21 mouse cellular contexts compared by ENCODE assay signal in genomic region chr6:98452277-98452676, GRCm38 (mm10).
"Had no signal": no experiment of that assay in that cellular context is flagged by ENCODE, and none has a peak within 500 bp of the region (broad histone marks: within the 10 kb centered on the region; RNA-seq: fewer than 3 reads in every experiment).

No protein-coding gene starts in this region.

- H3K4me2 ChIP-seq: liver, embryonic 13.5 days; midbrain, embryonic 11.5 days; neural tube, embryonic 12.5 days; neural tube, embryonic 15.5 days had no signal

- H3K4me3 ChIP-seq: layer of hippocampus, adult 2 months; left cerebral cortex, adult 2 months; liver, embryonic 13.5 days; neural tube, embryonic 12.5 days; neural tube, embryonic 15.5 days had no signal

- H3K9me3 ChIP-seq: liver, embryonic 13.5 days; neural tube, embryonic 12.5 days; neural tube, embryonic 15.5 days had no signal

- H3K27ac ChIP-seq: kidney, postnatal 0 days; layer of hippocampus, adult 2 months; left cerebral cortex, adult 2 months; liver, embryonic 13.5 days; macrophage; neural tube, embryonic 12.5 days; neural tube, embryonic 15.5 days; stomach, postnatal 0 days had no signal

- H3K27me3 ChIP-seq: liver, embryonic 13.5 days; neural tube, embryonic 12.5 days; neural tube, embryonic 15.5 days had no signal

- H3K4me1 ChIP-seq: liver, embryonic 13.5 days; neural tube, embryonic 12.5 days; neural tube, embryonic 15.5 days had no signal

- ATAC-seq: intestine, postnatal 0 days had no signal

- H3K9ac ChIP-seq: liver, embryonic 13.5 days; neural tube, embryonic 12.5 days; neural tube, embryonic 15.5 days had no signal

- H3K36me3 ChIP-seq: liver, embryonic 13.5 days; neural tube, embryonic 12.5 days; neural tube, embryonic 15.5 days had no signal

- DNase-seq: kidney, adult 2 months; kidney, postnatal 25 days; layer of hippocampus, adult 9-11 months; layer of hippocampus, postnatal 36 days; liver, embryonic 13.5 days; midbrain, embryonic 14.5 days; right cerebral cortex, adult 18-20 months; right cerebral cortex, postnatal 14 days; right cerebral cortex, postnatal 4 days; thymus, adult 2 months; thymus, postnatal 14 days; thymus, postnatal 4 days had no signal
